Mouse (Mus musculus) bone marrow macrophage, adult 2 months (primary cell): ENCODE measurements around the gene Vmn2r77. TPM values are rescaled to one million over a fixed set of nuclear protein-coding genes. Genes with fewer than 3 reads are reported as not detected.
"Not testable (repeated sequence)": the region's sequence is repeated elsewhere in the genome, so short reads cannot be mapped to it uniquely, and the experiment has no call there.

ENCODE experiments used
- H3K27ac ChIP-seq: 2 replicates; pipeline ENCODE4 v1.5.1; 2012; ENCODE audit warnings: low read depth, low read length; ENCODE audit not compliant: insufficient read depth
- H3K4me1 ChIP-seq: 2 replicates; pipeline ENCODE4 v1.6.1; 2012; ENCODE audit warnings: low read length; ENCODE audit not compliant: control insufficient read depth, insufficient read depth
- H3K4me3 ChIP-seq: 2 replicates; pipeline ENCODE4 v1.5.1; 2012; ENCODE audit warnings: mild to moderate bottlenecking, low read length, moderate library complexity; ENCODE audit not compliant: insufficient read depth
- CTCF ChIP-seq: IDR thresholded peaks from 2 replicates; pipeline ENCODE4 v1.5.1; 2012; ENCODE audit warnings: low read depth, mild to moderate bottlenecking, low read length, moderate library complexity
- POLR2A ChIP-seq: IDR thresholded peaks from 2 replicates; pipeline ENCODE4 v1.6.1; 2012; ENCODE audit warnings: mild to moderate bottlenecking, low read depth, low read length, borderline replicate concordance
- polyA plus RNA-seq: library from polyadenylated mRNA; stranded (reverse); fragments of >200 nt; gene quantifications from 2 replicates; pipeline ENCODE4 v1.2.4, GENCODE M21; 2012; ENCODE audit not compliant: missing spikeins, insufficient read depth, insufficient read length

The Vmn2r77 gene
- not detected in 2 replicates for polyA plus RNA-seq

DNA sequence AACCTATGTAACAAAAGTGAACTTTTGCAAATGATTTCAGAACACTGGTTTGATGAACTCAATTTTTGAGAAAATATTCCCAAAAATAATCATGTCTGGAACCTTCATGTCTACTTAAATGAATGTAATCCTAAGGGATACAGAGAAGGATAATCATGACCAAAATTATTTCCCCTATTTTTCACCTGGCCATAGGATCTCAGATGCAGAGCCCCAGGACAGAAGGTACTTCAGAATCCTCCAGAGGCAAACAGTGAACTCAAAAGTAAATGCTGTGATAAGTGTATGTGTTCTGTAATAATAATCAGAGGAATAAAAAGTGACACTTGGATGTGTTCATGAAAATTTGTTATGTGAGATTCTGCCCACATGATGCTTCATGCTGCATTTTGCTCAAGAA is at the start of gene Vmn2r77:
Vmn2r77 (plus strand) TSS at position 301 of the 400 bp plus-strand sequence.
- H3K27ac ChIP-seq = no peak within 1 kb of the TSS
- H3K4me3 ChIP-seq = no peak within 1 kb of the TSS
- H3K4me1 ChIP-seq = no peaks in the 10 kb centered on the region
- TF ChIP-seq POLR2A (no peak), CTCF (no peak)

DNA sequence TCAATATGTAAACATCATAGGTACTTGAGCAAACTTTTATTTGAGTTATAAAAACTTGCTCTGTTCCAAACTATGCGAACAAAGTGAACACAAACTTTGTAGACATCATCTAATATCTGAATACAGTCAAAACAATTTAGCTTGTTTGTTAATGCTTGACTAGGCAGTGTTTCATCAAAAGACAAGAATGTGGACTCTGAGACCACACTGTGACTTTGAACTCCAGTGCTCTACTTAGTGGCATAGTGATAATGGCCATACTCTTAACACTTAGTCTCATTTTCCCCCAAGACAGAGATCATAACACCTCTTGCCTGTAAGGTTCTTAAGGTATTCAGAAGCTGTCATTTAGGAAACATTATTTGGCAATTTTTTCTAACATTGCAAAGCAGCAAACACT is 34.1 kb upstream of the Vmn2r77 start:
- TF ChIP-seq CTCF (no peak), POLR2A (no peak)
- Histone ChIP-seq H3K27ac (no peak overlapping the region), H3K4me3 (no peak overlapping the region), H3K4me1 (no peaks in the 10 kb centered on the region)

GRCm38 (mm10) chr7:86764628-86765027 is 30.2 kb upstream of the Vmn2r77 start:
- no peak overlapping the region for H3K4me3 ChIP-seq
- no peak for TF ChIP-seq CTCF
- no peak for TF ChIP-seq POLR2A

DNA sequence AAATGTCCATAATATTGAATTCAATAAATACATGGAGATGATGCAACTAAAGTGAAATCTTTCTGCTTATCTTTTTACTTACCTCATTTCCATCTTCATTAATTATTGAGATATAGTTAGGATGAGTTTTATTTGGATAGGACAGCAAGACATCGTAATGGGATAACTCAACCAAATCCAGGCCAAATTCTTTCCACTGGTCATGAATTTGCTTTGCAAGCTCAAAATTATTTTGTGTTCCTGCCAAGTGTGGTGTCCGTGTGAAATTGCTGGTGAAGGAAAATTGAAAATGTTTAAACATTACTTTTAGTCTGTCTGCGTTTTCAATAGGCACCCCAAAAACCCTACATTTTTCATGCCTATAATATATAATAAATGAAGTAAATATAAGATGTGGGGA is 23.2 kb upstream of the Vmn2r77 start:
- no peaks in the 10 kb centered on the region for H3K4me1 ChIP-seq

More at GRCm38 (mm10) chr7:86764628-86765027, 30.2 kb upstream of the Vmn2r77 start:
- no peaks in the 10 kb centered on the region for H3K4me1 ChIP-seq
- H3K27ac ChIP-seq = no peak overlapping the region

DNA sequence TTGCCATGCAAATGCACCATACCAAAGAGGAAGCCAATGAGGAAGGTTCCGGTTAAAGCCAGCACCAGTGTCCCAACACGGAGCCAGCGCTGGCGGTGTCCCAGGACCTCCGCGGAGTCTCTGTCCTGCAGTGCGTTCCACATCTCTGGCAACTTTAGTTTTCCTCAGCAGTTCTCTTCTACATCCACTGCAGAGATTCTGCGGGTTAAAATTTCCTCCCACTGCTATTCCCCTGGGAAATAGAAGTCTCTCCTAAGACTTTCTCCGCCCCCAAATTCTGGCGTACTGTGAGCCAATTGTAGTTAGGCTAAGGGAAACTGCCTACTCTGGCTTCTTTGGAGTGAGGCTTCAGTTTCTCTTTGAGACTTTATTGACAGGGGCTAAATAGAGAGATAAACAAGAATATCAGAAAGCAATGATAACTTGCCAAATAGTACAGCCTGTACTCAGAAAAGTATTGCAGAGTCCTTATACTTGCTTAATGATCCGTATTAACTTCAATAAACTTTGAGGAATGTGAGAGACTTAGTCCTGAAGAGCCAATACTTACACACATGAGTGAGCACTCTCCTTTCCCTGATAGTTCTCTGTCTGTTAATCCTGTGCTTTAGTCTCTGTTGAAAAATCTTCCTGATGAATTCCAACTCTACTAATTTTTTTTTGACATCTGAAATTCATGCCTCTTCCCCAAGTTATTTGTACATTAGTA is 19.1 kb upstream of the Vmn2r77 start, which contains the start of gene Folh1:
Folh1 (minus strand) TSS at position 327 of the 709 bp plus-strand sequence.
- H3K4me3 ChIP-seq = no peak within 1 kb of the TSS
- H3K4me1 ChIP-seq = no peaks in the 10 kb centered on the region
- TF ChIP-seq POLR2A (no peak), CTCF (no peak)
- H3K27ac ChIP-seq = no peak within 1 kb of the TSS

More for the DNA sequence above, 23.2 kb upstream of the Vmn2r77 start:
- Histone ChIP-seq H3K4me3 (no peak overlapping the region), H3K27ac (no peak overlapping the region)
- TF ChIP-seq CTCF (no peak), POLR2A (no peak)

GRCm38 (mm10) chr7:86815241-86815640 is 20.4 kb downstream of the Vmn2r77 start:
- H3K27ac ChIP-seq = not testable (repeated sequence)

GRCm38 (mm10) chr7:86815716-86816115 is 20.9 kb downstream of the Vmn2r77 start:
- H3K4me1 ChIP-seq, H3K27ac ChIP-seq, H3K4me3 ChIP-seq: not testable (repeated sequence)

More at GRCm38 (mm10) chr7:86815241-86815640, 20.4 kb downstream of the Vmn2r77 start:
- not testable (repeated sequence) for H3K4me1 ChIP-seq, H3K4me3 ChIP-seq

DNA sequence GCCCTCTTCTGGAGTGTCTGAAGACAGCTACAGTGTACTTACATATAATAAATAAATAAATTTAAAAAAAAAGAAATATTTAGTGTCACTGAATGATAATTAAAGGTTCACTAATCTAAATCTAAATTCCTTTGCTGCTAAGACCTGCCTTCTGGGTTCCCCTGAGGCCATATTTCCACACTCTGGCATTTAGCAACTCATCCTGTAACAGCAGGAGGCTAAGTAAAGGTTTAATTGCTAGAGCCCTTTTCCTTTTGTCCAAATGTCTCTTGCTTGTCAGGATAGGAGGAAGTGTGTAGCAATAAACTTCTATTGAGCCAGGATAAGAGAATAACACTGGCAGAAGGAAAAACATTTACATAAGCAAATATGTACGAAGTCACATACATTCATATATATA is 21.6 kb downstream of the Vmn2r77 start:
- Histone ChIP-seq H3K4me3 (no peak overlapping the region), H3K4me1 (no peaks in the 10 kb centered on the region), H3K27ac (no peak overlapping the region)
- no peak for TF ChIP-seq POLR2A
- no peak for TF ChIP-seq CTCF

Other genes starting within 250 kb of the Vmn2r77 start
- gene Olfr295, start 211.2 kb upstream of the Vmn2r77 start, polyA plus RNA-seq = 0.40 TPM in 1 of 2 replicates, not detected in the other
- gene Olfr294, start 178.4 kb upstream of the Vmn2r77 start, polyA plus RNA-seq = not detected in 2 replicates
- gene Olfr293, start 146.0 kb upstream of the Vmn2r77 start, polyA plus RNA-seq = not detected in 2 replicates
- gene Olfr292, start 106.7 kb upstream of the Vmn2r77 start, polyA plus RNA-seq = not detected in 2 replicates
- gene Folh1, start 19.1 kb upstream of the Vmn2r77 start, polyA plus RNA-seq = not detected in 2 replicates
- gene Vmn2r78, start 120.1 kb downstream of the Vmn2r77 start, polyA plus RNA-seq = not detected in 2 replicates
- gene Vmn2r79, start 201.1 kb downstream of the Vmn2r77 start, polyA plus RNA-seq = 0.11 and 0.23 TPM in 2 replicates